Mouse (Mus musculus) MN1 (cell line): Measurements from ENCODE around the gene Ctnnbl1.

Experiments
- DNase-seq: peaks from one replicate; pipeline ENCODE4 v3.0.0-alpha.2; 2016; ENCODE audit warnings: low spot score

Ctnnbl1 gene

GRCm38 (mm10) chr2:157793851-157794332 lies 56.7 kb downstream of the Ctnnbl1 start:
- DNase-seq, result no peak

- DNase-seq, result no peak
These were observed 58.6 kb downstream of the Ctnnbl1 start for GRCm38 (mm10) chr2:157795627-157796423.

- no peak for DNase-seq
These were observed 62.3 kb downstream of the Ctnnbl1 start for GRCm38 (mm10) chr2:157799533-157799932.

GRCm38 (mm10) chr2:157800288-157800687 lies 63.1 kb downstream of the Ctnnbl1 start:
- DNase-seq, result no peak

- no peak for DNase-seq
These were observed 63.7 kb downstream of the Ctnnbl1 start for GRCm38 (mm10) chr2:157800746-157801501.

- peak; percentile 49 for DNase-seq
These were observed 64.5 kb downstream of the Ctnnbl1 start for GRCm38 (mm10) chr2:157801505-157802357.

GRCm38 (mm10) chr2:157802666-157803065 lies 65.5 kb downstream of the Ctnnbl1 start:
- DNase-seq, result no peak

GRCm38 (mm10) chr2:157804388-157804787 lies 67.2 kb downstream of the Ctnnbl1 start:
- no peak for DNase-seq

- no peak for DNase-seq
These were observed 67.9 kb downstream of the Ctnnbl1 start for GRCm38 (mm10) chr2:157805091-157805490.

GRCm38 (mm10) chr2:157807076-157807475 lies 69.9 kb downstream of the Ctnnbl1 start:
- DNase-seq, result no peak

GRCm38 (mm10) chr2:157807621-157808367 lies 70.6 kb downstream of the Ctnnbl1 start:
- peak; percentile 93 for DNase-seq

GRCm38 (mm10) chr2:157808368-157808923 lies 71.2 kb downstream of the Ctnnbl1 start:
- peak; percentile 75 for DNase-seq

GRCm38 (mm10) chr2:157809341-157809740 lies 72.1 kb downstream of the Ctnnbl1 start:
- DNase-seq, result no peak

GRCm38 (mm10) chr2:157810749-157811148 lies 73.5 kb downstream of the Ctnnbl1 start:
- DNase-seq, result no peak

- no peak for DNase-seq
These were observed 75.9 kb downstream of the Ctnnbl1 start for GRCm38 (mm10) chr2:157813121-157813520.

GRCm38 (mm10) chr2:157814116-157814964 lies 77.1 kb downstream of the Ctnnbl1 start:
- DNase-seq, result peak; percentile 43

GRCm38 (mm10) chr2:157814965-157815283 lies 77.7 kb downstream of the Ctnnbl1 start:
- DNase-seq, result no peak

- no peak for DNase-seq
These were observed 80.5 kb downstream of the Ctnnbl1 start for GRCm38 (mm10) chr2:157817672-157818071.

GRCm38 (mm10) chr2:157818576-157819320 lies 81.5 kb downstream of the Ctnnbl1 start:
- no peak for DNase-seq
